Mouse (Mus musculus) limb, embryonic 14.5 days (tissue): Measurements from ENCODE around the gene Ptprn2. TPM values are rescaled to one million over a fixed set of nuclear protein-coding genes. Genes with fewer than 3 reads are reported as not detected.

ENCODE experiments used
- ATAC-seq: fragments of 200-750 bp; cut with Nextera tagmentation; 2 replicates; pipeline ENCODE4 v1.8.0; 2017; ENCODE audit warnings: low read depth, moderate number of reproducible peaks, moderate TSS enrichment; ENCODE audit not compliant: low FRiP score
- DNase-seq: peaks from one replicate; pipeline ENCODE4 v3.0.0-alpha.2; 2015; ENCODE audit warnings: low spot score
- H3K27ac ChIP-seq: fragments of 300-500 bp; sonication (generic); replicated peaks from 2 replicates; pipeline ENCODE4 v1.5.1; 2014; ENCODE audit warnings: low read depth, mild to moderate bottlenecking, low read length, moderate library complexity, mixed read lengths
- H3K27me3 ChIP-seq: fragments of 300-500 bp; sonication (generic); 2 replicates; pipeline ENCODE4 v1.6.1; 2014; ENCODE audit warnings: low read length, mixed read lengths; ENCODE audit not compliant: control insufficient read depth, insufficient read depth
- H3K36me3 ChIP-seq: fragments of 300-500 bp; sonication (generic); 2 replicates; pipeline ENCODE4 v1.6.1; 2014; ENCODE audit warnings: mild to moderate bottlenecking, low read length, moderate library complexity, mixed read lengths; ENCODE audit not compliant: control insufficient read depth, insufficient read depth
- H3K4me1 ChIP-seq: fragments of 300-500 bp; sonication (generic); 2 replicates; pipeline ENCODE4 v1.6.1; 2014; ENCODE audit warnings: antibody characterized with exemption, low read length, mixed read lengths; ENCODE audit not compliant: control insufficient read depth, insufficient read depth
- H3K4me2 ChIP-seq: fragments of 300-500 bp; sonication (generic); replicated peaks from 2 replicates; pipeline ENCODE4 v1.6.1; 2014; ENCODE audit warnings: low read depth, mild to moderate bottlenecking, low read length, moderate library complexity; ENCODE audit not compliant: severe bottlenecking
- H3K4me3 ChIP-seq: fragments of 300-500 bp; sonication (generic); replicated peaks from 2 replicates; pipeline ENCODE4 v1.5.1; 2014; ENCODE audit warnings: low read length
- H3K9ac ChIP-seq: fragments of 300-500 bp; sonication (generic); 2 replicates; pipeline ENCODE4 v1.6.1; 2014; ENCODE audit warnings: mild to moderate bottlenecking, low read depth, low read length, moderate library complexity; ENCODE audit not compliant: severe bottlenecking
- H3K9me3 ChIP-seq: fragments of 300-500 bp; sonication (generic); 2 replicates; pipeline ENCODE4 v1.6.1; 2016; ENCODE audit warnings: low read length; ENCODE audit not compliant: control insufficient read depth
- POLR2A ChIP-seq: fragments of 200-500 bp; IDR thresholded peaks from 2 replicates; pipeline ENCODE4 v1.8.0; 2012; ENCODE audit warnings: inconsistent platforms, mild to moderate bottlenecking, moderate library complexity, borderline replicate concordance; ENCODE audit not compliant: insufficient read depth, insufficient read length; ENCODE audit errors: extremely low read depth
- WGBS: fragments of 180-500 bp; shearing (Covaris S2); extraction: QIAGEN DNeasy Blood & Tissue Kit; methylation state at CpG from one replicate; pipeline ENCODE4 v1.1.7; 2014; 5-methylcytosine and 5-hydroxymethylcytosine counted together
- polyA plus RNA-seq, 2 experiments: library from polyadenylated mRNA; depleted of rRNA in 1 of 2; stranded (reverse) in 1 of 2; unstranded in 1 of 2; fragments of >200 nt; fragmentation: Nextera tagmentation in 1 of 2; extraction: Ambion mirVana in 1 of 2; gene quantifications; 2 replicates each; pipeline versions ENCODE4 v1.2.1 to v1.2.3; 2012 to 2014

Gene Ptprn2
- polyA plus RNA-seq, 2 experiments, result 0.08 to 0.65 TPM

- WGBS, result 67% methylated on average over 10 of the region's 10 CpGs
- no peak for TF ChIP-seq POLR2A
- no peak overlapping the region for H3K4me3 ChIP-seq
These were observed 503.6 kb downstream of the Ptprn2 start for GRCm38 (mm10) chr12:116989144-116989543.

GRCm38 (mm10) chr12:117001546-117002148, 516.1 kb downstream of the Ptprn2 start:
- Histone ChIP-seq H3K4me3 (no peak overlapping the region), H3K27ac (no peak overlapping the region), H3K4me1 (no peaks in the 10 kb centered on the region), H3K27me3 (no peaks in the 10 kb centered on the region), H3K9ac (no peak overlapping the region), H3K9me3 (no peaks in the 10 kb centered on the region), H3K36me3 (no peaks in the 10 kb centered on the region), H3K4me2 (no peak overlapping the region)
- no peak for ATAC-seq
- 89% methylated on average over 2 of the region's 2 CpGs for WGBS
- DNase-seq, result no peak
- no peak for TF ChIP-seq POLR2A

More at GRCm38 (mm10) chr12:116989144-116989543, 503.6 kb downstream of the Ptprn2 start:
- no peaks in the 10 kb centered on the region for H3K4me1 ChIP-seq
- no peak overlapping the region for H3K4me2 ChIP-seq
- H3K27me3 ChIP-seq, result no peaks in the 10 kb centered on the region
- H3K36me3 ChIP-seq, result no peaks in the 10 kb centered on the region
- no peaks in the 10 kb centered on the region for H3K9me3 ChIP-seq
- DNase-seq (no peak), ATAC-seq (no peak)
- H3K27ac ChIP-seq, result no peak overlapping the region
- H3K9ac ChIP-seq, result no peak overlapping the region

- Histone ChIP-seq H3K4me2 (no peak overlapping the region), H3K4me3 (no peak overlapping the region), H3K27me3 (no peaks in the 10 kb centered on the region), H3K9me3 (no peaks in the 10 kb centered on the region), H3K27ac (no peak overlapping the region), H3K4me1 (no peaks in the 10 kb centered on the region), H3K36me3 (no peaks in the 10 kb centered on the region), H3K9ac (no peak overlapping the region)
- no peak for TF ChIP-seq POLR2A
- WGBS, result 73% methylated on average over 15 of the region's 15 CpGs
- ATAC-seq, result no peak
- no peak for DNase-seq
These were observed 531.5 kb downstream of the Ptprn2 start for GRCm38 (mm10) chr12:117016753-117017595.

GRCm38 (mm10) chr12:117017912-117018311, 532.4 kb downstream of the Ptprn2 start:
- Histone ChIP-seq H3K4me2 (no peak overlapping the region), H3K27me3 (no peaks in the 10 kb centered on the region), H3K4me3 (no peak overlapping the region), H3K27ac (no peak overlapping the region), H3K36me3 (no peaks in the 10 kb centered on the region), H3K9me3 (no peaks in the 10 kb centered on the region), H3K4me1 (no peaks in the 10 kb centered on the region), H3K9ac (no peak overlapping the region)
- 35% methylated on average over 2 of the region's 2 CpGs for WGBS
- DNase-seq (no peak), ATAC-seq (no peak)
- TF ChIP-seq POLR2A, result no peak

GRCm38 (mm10) chr12:117023235-117023634, 537.7 kb downstream of the Ptprn2 start:
- peaks cover 2% of the 10 kb centered on the region; the same call in 1 of the 2 replicates for H3K4me1 ChIP-seq
- DNase-seq (peak; percentile 27), ATAC-seq (no peak)
- no peaks in the 10 kb centered on the region for H3K9me3 ChIP-seq
- TF ChIP-seq POLR2A, result no peak
- H3K9ac ChIP-seq, result no peak overlapping the region
- H3K27ac ChIP-seq, result no peak overlapping the region
- WGBS, result 36% methylated on average over 4 of the region's 4 CpGs
- H3K4me2 ChIP-seq, result no peak overlapping the region
- H3K4me3 ChIP-seq, result no peak overlapping the region
- H3K36me3 ChIP-seq, result no peaks in the 10 kb centered on the region
- no peaks in the 10 kb centered on the region for H3K27me3 ChIP-seq
